Mouse (Mus musculus) ovary, adult 18-20 months (tissue): ENCODE data around the gene Capn11.

Source experiments
- DNase-seq: peaks from one replicate; pipeline ENCODE4 v3.0.0; 2022; ENCODE audit warnings: low spot score, mixed read lengths

The Capn11 gene

DNA sequence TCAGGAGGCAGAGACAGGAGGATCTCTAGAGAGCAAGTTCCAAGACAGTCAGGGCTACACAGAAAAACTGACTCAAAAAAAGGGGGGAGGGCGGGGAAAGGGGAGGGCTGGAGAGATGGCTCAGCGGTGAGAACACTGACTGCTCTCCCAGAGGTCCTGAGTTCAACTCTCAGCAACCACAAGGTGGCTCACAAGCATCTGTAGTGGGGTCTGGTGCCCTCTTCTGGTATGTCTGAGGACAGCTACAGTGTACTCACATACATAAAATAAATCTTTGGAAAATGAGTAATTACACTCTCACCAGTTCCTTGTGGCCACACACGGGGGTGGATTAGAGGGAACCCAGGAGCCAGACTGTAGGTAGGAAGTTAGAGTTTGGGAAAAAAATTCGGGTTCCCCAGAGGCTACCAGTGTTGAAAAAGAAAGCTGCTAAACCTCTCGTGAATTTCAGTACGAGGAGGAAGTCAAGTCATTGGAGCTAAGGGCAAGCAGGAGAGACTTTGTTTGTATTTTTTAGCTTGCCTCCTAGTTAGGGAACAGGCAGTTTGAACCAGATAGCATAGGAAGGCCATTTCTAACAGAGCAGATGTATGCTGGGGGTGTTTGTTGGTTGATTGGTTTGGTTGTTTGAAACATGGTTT lies 76.3 kb downstream of the Capn11 start:
- DNase-seq, result no peak

DNA sequence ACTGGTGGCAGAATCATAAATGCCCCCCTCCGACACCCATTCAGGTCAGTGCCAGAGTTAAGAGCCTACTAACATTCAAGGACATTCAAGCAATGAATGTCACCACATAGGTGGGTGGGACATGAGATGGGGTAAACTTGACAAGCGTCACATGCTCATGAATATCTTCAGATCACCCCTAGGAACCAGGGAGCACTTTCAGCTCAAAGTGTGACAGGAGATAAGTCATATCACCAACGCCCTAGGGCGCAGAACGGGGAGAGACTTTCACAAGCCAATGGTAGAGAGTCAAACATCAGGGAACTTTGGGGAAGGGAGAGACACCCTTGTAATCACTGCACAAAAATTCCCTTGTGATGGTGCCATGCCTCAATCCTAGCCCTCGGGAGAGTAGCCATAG lies 76.9 kb downstream of the Capn11 start:
- no peak for DNase-seq

DNA sequence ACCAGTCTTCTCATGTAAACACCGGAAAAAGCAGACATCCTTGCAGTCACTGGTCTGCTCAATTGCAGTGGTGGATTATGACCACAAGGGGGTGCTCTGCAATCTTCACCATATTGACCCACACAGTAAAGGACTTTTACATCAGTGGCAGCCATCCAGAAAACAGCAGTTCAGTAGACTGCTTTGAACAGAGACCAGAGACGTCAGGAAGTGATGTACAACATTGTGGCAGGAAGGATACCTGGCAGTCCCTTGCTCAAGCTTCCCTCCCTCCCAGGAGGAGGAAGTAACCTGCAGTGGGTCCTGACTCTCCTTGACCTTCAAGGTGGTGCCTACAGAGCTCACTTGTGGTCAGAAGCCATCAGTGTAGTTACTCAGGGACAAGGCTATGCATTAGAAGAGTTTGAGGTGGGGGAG lies 77.5 kb downstream of the Capn11 start:
- no peak for DNase-seq

DNA sequence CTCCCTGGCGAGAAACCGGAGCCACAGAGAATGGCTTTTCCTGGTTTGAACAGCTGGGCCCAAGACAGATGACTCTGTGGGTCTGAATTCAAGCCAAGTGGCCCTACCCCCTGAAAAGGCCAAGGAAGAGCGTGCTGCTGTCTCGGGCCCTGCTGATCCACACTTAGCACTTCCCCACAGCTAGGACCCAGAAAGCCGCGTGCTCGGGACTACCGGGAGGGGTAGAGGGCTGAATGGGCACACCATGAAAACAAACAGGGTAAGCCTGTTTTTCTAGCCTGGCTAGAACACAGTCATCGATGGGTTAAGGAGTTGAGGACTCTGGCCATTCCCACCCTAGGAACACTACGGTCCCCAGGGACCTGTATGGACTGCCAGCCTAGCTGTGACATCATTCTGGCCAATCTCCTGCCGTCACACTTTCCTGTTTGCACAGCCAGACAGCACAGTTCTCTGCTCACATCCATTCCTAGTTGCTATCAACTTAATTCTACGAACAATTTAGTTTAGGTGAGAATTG lies 78.1 kb downstream of the Capn11 start:
- no peak for DNase-seq
